Mouse (Mus musculus) CH12.LX (cell line): ENCODE results near the gene Maz.

Experiments used
- CTCF ChIP-seq, 2 experiments: IDR thresholded peaks in 1 of 2; conservative IDR thresholded peaks in 1 of 2; 2 replicates each; pipeline ENCODE4 v1.5.1; 2011 to 2012; ENCODE audit warnings: low read depth in 2 of 2, low read length in 2 of 2, improper control_type of control experiment in 1 of 2, inconsistent platforms in 1 of 2, mild to moderate bottlenecking in 1 of 2, moderate library complexity in 1 of 2
- JUND ChIP-seq: conservative IDR thresholded peaks from 2 replicates; pipeline ENCODE4 v1.6.1; 2011; ENCODE audit warnings: low read depth, low read length, improper control_type of control experiment

DNA sequence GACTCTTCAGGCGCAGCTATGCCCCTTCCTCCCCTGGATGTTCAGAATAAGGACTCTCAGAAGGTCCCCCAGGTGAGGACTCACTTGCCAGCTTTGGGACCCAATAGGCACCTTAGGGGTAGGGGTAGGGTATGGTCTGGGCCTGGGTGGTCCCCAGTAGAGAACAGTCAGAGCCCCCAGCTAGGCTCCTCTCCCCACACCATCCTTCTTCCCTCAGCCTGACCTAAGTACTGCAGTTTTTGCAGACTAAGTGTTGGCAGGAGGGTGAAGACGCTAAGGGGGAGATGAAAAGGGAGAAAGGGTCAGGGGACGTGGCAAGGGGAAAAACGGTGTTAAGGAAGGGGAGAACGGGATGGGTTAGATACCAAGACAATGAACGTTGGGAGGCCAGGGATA lies 8.9 kb downstream of the Maz start:
- TF ChIP-seq CTCF (conservative IDR thresholded peaks at IDR 0.05 in 1 of 2, IDR thresholded peaks at IDR 0.05 in 1 of 2; ENCODE audit: low read depth in 2 of 2, low read length in 2 of 2) (no peak), JUND (no peak)
